ENCODE assay signal across 28 mouse cellular contexts in the genomic region with DNA sequence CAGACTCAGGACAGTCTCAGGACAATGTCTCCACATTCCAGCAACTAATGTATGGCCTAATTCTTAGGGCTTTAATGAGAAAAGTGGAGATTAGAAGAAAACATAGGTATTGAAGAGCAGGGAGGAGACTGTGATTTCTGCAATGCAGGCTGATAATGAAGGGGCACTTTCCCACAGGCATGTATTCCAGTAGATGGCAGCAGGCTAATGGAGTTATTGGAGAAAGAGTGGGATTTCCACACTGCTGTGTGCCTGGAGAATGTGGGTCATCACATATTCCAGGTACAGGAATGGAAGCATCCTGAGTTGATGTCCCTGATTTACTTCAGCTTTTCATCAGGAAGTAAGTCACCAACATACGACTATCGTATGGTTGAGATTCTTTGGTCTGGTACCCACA.
DNase-seq lines count a peak whose midpoint lies in the region; ATAC-seq and TF ChIP-seq lines count a peak whose summit lies in the region.
"Had no signal": no experiment of that assay in that cellular context is flagged by ENCODE, and none has a peak within 500 bp of the region (broad histone marks: within the 10 kb centered on the region; RNA-seq: fewer than 3 reads in every experiment).

No protein-coding gene starts in this region.

- H3K4me2 ChIP-seq in heart, postnatal 0 days (ENCODE audit: low read depth, low read length): no peak overlapping the region
- H3K4me2 ChIP-seq: embryonic facial prominence, embryonic 15.5 days; forebrain, embryonic 12.5 days; heart, embryonic 12.5 days; limb, embryonic 12.5 days; liver, embryonic 15.5 days; lung, embryonic 14.5 days; midbrain, embryonic 12.5 days had no signal

- H3K27ac ChIP-seq in heart, postnatal 0 days (ENCODE audit: low read depth): no peak overlapping the region
- H3K27ac ChIP-seq in left cerebral cortex, adult 2 months: no peak overlapping the region
- H3K27ac ChIP-seq: embryonic facial prominence, embryonic 10.5 days; embryonic facial prominence, embryonic 15.5 days; forebrain, embryonic 12.5 days; gastrocnemius, adult 2 months; heart, adult 2 months; limb, embryonic 12.5 days; liver, embryonic 15.5 days; midbrain, embryonic 12.5 days had no signal

- H3K9me3 ChIP-seq in heart, postnatal 0 days (replicated peaks; ENCODE audit: control insufficient read depth, low read length): no peaks in the 10 kb centered on the region
- H3K9me3 ChIP-seq: embryonic facial prominence, embryonic 10.5 days; embryonic facial prominence, embryonic 15.5 days; forebrain, embryonic 12.5 days; heart, embryonic 12.5 days; limb, embryonic 12.5 days; liver, embryonic 15.5 days; midbrain, embryonic 12.5 days had no signal

- intact Hi-C loops in heart, postnatal 36 days (cut with DNase I): no loop called here
- intact Hi-C loops in left cerebral cortex, adult 2 months (cut with DNase I): no loop called here

- no peak overlapping the region for H3K4me3 ChIP-seq in heart, postnatal 0 days (ENCODE audit: low read depth, low read length)
- H3K4me3 ChIP-seq in left cerebral cortex, adult 2 months: no peak overlapping the region
- H3K4me3 ChIP-seq: embryonic facial prominence, embryonic 10.5 days; embryonic facial prominence, embryonic 15.5 days; forebrain, embryonic 12.5 days; gastrocnemius, adult 2 months; heart, adult 2 months; heart, embryonic 12.5 days; limb, embryonic 12.5 days; liver, embryonic 15.5 days; midbrain, embryonic 12.5 days had no signal

- no peaks in the 10 kb centered on the region for H3K27me3 ChIP-seq in heart, postnatal 0 days (ENCODE audit: control insufficient read depth, insufficient read depth, low read length)
- H3K27me3 ChIP-seq: embryonic facial prominence, embryonic 15.5 days; forebrain, embryonic 12.5 days; heart, embryonic 12.5 days; limb, embryonic 12.5 days; liver, embryonic 15.5 days; midbrain, embryonic 12.5 days; Patski had no signal

- H3K4me1 ChIP-seq in heart, postnatal 0 days (ENCODE audit: control insufficient read depth, insufficient read depth): no peaks in the 10 kb centered on the region
- H3K4me1 ChIP-seq: embryonic facial prominence, embryonic 10.5 days; embryonic facial prominence, embryonic 15.5 days; forebrain, embryonic 12.5 days; heart, embryonic 12.5 days; limb, embryonic 12.5 days; liver, embryonic 15.5 days; midbrain, embryonic 12.5 days had no signal

- TF ChIP-seq EP300 in heart, postnatal 0 days (IDR thresholded peaks at IDR 0.05; ENCODE audit: low read depth): no peak

- no peaks in the 10 kb centered on the region for H3K36me3 ChIP-seq in heart, postnatal 0 days (replicated peaks; ENCODE audit: control insufficient read depth, insufficient read depth, low read length)
- H3K36me3 ChIP-seq: embryonic facial prominence, embryonic 10.5 days; embryonic facial prominence, embryonic 15.5 days; forebrain, embryonic 12.5 days; heart, embryonic 12.5 days; limb, embryonic 12.5 days; liver, embryonic 15.5 days; midbrain, embryonic 12.5 days had no signal

- ATAC-seq in heart, postnatal 0 days (ENCODE audit: insufficient read depth, low read depth): no peak
- ATAC-seq: intestine, embryonic 16.5 days; Patski had no signal

- WGBS in heart, postnatal 0 days: 72% methylated on average over 2 of the region's 2 CpGs

- H3K9ac ChIP-seq in heart, postnatal 0 days (replicated peaks; ENCODE audit: low read depth, low read length): no peak overlapping the region
- H3K9ac ChIP-seq: embryonic facial prominence, embryonic 15.5 days; forebrain, embryonic 12.5 days; heart, embryonic 12.5 days; limb, embryonic 12.5 days; liver, embryonic 15.5 days; lung, embryonic 14.5 days; midbrain, embryonic 12.5 days had no signal

- DNase-seq in heart, postnatal 0 days (ENCODE audit: low spot score): no peak
- no peak for DNase-seq in heart, postnatal 36 days
- DNase-seq in left cerebral cortex, adult 2 months (ENCODE audit: extremely low spot score in 1 of 2, low spot score in 2 of 2): no peak
- DNase-seq in left cerebral cortex, adult 11 months (ENCODE audit: low spot score): no peak
- peak; percentile 43 for DNase-seq in brain, adult 2 months (ENCODE audit: low read depth, low spot score)
- peak; percentile 39 for DNase-seq in retina, embryonic 14.5 days (ENCODE audit: low spot score)
- no peak for DNase-seq in cerebellum, postnatal 36 days
- DNase-seq in heart, postnatal 4 days: no peak
- DNase-seq: adrenal gland, postnatal 10 days; cerebellum, adult 11-12 months; cerebellum, adult 9-11 months; gastrocnemius, adult 2 months; gastrocnemius, postnatal 36 days; heart, adult 2 months; heart, postnatal 10 days; kidney, adult 8-10 months; kidney, postnatal 10 days; lung, embryonic 14.5 days; thymus, postnatal 14 days had no signal

- 0 out of 2 replicates have a peak, but pooled peaks have one; percentile 9 for TF ChIP-seq CTCF in heart, postnatal 0 days (IDR thresholded peaks at IDR 0.05; ENCODE audit: low read depth)
- peak; percentile 40 for TF ChIP-seq CTCF in left cerebral cortex, adult 2 months (IDR thresholded peaks at IDR 0.05)

Comparison
In these comparisons a context has a peak if more than half of its experiments do, and no peak if none do; other contexts are left out.
1. DNase-seq: peak in brain, adult 2 months (single experiment) and retina, embryonic 14.5 days (single experiment); none in heart, postnatal 0 days (single experiment), heart, postnatal 36 days (0 of 2), left cerebral cortex, adult 2 months (0 of 2), left cerebral cortex, adult 11 months (single experiment), cerebellum, postnatal 36 days (0 of 2) and heart, postnatal 4 days (single experiment).